Mouse (Mus musculus) lung, postnatal 4 days (tissue): ENCODE results near the gene Afg1l.

Experiments used
- DNase-seq, 2 experiments: peaks; one replicate each; pipeline ENCODE4 v3.0.0; 2021

The Afg1l gene

GRCm38 (mm10) chr10:42478341-42478720 is at the start of gene Afg1l:
Afg1l (minus strand) TSS chr10:42478565.
- peak; percentile 98 for DNase-seq

GRCm38 (mm10) chr10:42525682-42526081 is 47.3 kb upstream of the Afg1l start:
- DNase-seq, result no peak

GRCm38 (mm10) chr10:42523556-42524162 is 45.3 kb upstream of the Afg1l start:
- no peak for DNase-seq

DNA sequence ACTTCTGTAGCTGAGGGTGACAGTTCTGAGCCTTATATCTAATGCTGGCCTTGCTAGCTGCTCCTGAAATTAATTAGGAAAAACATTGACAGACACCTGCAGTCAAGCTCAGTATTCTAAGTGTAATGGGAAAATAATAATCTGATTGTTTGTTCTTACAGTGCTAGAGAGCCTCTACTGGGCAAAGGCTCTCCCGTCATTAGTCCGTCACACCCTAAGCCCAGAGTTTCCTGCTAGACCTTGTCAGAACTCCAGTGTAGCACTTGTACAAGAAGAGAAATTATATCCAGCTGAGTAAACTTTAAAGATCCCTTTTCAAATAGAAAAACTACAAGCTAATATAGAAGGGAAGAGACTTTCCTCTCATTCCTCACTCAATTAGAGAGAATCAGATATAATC is 44.5 kb upstream of the Afg1l start:
- no peak for DNase-seq

GRCm38 (mm10) chr10:42521315-42521981 is 43.1 kb upstream of the Afg1l start:
- no peak for DNase-seq

DNA sequence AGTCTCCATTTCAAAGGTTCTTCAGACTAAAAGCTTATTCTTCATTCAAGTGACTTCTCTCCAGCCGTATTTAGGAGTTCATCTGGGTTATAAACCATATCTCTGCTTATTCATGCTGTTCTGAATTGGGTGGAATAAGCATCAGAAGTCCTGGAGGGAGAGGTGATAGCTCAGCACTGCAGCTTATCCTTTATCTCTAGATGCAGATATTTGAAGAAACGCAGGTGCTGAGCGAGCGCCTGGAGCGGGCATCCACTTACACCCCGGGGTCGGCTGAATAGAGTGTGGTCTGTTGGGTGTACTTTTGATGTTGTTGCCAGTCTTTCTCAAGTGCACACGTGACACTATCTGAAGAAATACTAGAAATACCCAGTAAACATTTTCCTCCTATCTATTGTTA is 40.0 kb upstream of the Afg1l start:
- DNase-seq, result no peak

- DNase-seq, result no peak
These were observed 35.8 kb upstream of the Afg1l start for GRCm38 (mm10) chr10:42514125-42514524.

GRCm38 (mm10) chr10:42511184-42512135 is 33.1 kb upstream of the Afg1l start:
- no peak for DNase-seq

DNA sequence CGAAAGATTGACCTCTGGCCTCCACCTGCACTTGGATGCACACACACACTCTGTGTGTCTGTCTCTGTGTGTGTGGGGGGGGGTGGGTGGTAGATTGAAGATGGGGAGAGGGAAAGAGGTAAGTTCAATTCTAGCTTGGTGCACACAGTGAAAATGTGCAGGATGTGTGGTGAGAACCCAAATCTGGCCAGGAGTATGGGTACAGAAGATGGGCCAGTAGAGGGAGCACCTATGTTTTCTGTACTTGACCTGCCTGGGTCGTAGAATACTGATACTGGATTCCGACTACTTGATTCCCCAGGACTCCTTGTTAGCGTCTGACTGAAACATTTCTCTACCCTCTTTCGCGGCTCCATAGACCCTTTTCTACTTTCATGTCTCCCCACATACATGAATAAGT is 31.8 kb upstream of the Afg1l start:
- DNase-seq, result no peak

GRCm38 (mm10) chr10:42504096-42504710 is 25.8 kb upstream of the Afg1l start:
- no peak for DNase-seq

DNA sequence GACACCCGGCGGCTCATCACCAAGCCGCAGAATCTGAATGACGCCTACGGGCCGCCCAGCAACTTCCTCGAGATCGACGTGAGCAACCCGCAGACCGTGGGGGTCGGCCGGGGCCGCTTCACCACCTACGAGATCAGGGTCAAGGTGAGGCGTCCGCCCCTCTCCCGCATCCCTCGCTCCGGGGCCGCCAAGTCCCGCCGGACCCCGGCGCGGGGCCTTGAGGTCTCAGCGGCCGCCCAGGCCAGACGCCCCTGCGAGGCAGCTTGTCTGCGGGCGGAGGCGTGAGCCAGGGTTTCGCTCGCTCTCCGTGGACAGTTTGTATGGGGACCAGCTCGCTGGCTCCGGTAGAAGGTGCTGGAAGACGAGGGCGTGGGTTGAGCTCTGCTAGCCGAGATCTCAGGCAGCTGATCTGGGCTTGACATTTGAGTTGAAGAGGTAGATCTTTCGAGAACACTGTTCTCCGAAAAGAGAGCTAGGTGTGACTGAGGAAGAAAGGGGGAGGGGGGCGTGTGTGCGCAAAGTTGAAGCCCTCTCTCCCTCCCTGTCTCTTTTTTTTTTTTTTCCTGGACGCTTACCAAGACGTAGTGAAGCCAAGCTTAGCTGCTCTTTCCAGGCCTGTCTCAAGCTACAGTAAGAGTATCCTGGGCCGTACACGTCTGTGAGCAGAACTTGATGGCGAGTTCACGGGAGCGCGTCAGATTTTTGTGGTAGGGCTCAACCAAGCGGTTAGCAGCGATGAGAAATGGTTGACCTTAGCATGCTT is 24.2 kb upstream of the Afg1l start:
- DNase-seq, result peak; percentile 73 to 75

- peak; percentile 98 to 99 for DNase-seq
These were observed 23.5 kb upstream of the Afg1l start, which contains the start of gene Snx3 for GRCm38 (mm10) chr10:42501775-42502348. Snx3 (plus strand) TSS chr10:42502030.

DNA sequence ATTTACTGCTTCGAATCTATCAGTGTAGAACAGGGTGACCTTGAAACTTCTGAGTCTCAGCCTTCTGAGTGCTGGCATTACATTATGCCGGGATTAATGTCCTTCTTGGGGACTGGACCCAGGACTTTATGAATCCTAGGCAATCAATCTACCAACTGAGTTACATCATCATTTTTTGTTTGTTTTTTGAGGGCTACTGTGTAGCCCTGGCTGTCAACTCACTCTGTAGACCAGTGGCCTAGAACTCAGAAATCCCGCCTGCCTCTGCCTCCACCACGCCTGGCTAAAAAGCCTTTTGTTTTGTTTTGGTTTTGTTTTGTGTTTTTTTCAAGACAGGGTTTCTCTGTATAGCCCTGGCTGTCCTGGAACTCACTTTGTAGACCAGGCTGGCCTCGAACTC is 22.8 kb upstream of the Afg1l start:
- DNase-seq, result no peak

GRCm38 (mm10) chr10:42500611-42501010 is 22.2 kb upstream of the Afg1l start:
- no peak for DNase-seq

DNA sequence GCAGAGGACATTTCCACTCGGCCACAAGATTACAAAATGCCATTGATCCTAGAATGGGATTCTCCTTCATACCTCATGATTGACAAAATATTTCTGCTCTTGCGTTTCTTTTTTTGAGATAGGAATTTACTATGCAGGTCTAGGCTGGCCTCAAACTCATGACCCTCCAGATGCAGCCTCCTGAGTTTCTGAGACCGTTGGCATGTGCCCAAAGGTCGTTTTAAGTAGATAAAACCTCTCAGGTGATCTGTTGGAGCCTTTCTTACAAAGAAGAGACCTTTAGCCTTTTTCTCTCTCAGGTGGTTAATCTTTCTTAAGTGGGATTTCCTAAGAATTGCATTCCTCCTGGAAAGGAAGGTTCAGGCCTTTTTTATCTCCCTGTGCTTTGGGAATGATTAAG is 14.6 kb upstream of the Afg1l start:
- no peak for DNase-seq

GRCm38 (mm10) chr10:42492027-42492771 is 13.8 kb upstream of the Afg1l start:
- no peak for DNase-seq

DNA sequence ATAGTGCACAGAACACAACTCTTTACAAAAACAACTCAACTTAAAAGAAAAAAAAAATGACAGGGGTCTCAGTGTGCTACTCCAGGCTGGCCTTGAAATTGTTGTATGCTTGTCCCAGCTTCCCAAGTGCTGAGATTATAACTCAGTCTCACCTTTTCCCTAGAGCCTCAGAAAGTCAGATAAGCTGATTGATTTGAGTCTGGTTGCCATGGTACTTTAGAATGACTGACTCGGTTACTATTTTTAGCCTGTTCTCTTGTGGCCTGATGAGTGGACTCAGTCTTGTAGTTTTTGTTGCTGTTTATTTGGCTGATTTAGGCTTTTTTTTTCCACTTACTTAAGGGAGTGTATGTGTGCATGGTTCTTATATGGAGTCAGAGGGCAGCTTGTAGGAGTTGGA is 12.8 kb upstream of the Afg1l start:
- no peak for DNase-seq

DNA sequence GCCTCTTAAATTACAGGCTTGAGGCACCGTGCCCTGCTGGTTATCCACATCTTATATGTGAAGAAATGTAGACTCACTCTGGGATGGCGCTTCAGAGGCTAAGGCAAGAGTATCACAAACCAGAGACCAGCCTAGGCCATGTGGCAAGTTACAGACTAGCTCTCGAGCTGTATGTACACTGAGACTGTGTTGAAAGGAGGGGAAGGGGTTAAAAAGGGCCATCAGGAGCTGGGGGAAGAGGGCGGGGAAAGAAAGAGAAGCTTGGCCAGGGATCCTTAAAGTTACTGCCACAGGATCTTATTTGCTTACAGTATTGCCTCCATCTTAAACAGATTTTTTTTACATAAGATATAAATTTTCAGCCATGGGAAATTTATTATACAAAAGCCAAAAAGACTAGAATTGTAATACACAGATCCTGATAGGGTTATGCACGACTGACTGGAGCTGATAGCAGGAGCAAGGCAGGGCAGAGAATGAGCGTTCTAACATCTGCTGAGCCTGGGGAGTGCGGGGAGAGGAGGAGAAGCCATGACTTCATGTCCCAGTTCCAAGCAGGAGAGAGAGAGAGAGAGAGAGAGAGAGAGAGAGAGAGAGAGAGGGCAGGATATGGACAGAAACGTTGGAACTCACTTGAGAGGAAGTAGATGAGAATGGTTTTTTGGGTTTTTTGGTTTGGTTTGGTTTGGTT is 10.4 kb upstream of the Afg1l start:
- no peak for DNase-seq

- DNase-seq, result no peak
These were observed 2.4 kb upstream of the Afg1l start for GRCm38 (mm10) chr10:42480719-42481118.

GRCm38 (mm10) chr10:42477550-42478340 is 620 bp downstream of the Afg1l start:
- no peak for DNase-seq
